Mouse (Mus musculus): ENCODE measurements at regions not wholly inside any gene's neighbourhood (a gene's known extent, or its start where the extent isn't known, plus 50 kb on each side); places are given as distances from the start of the nearest gene placed in this dataset.

DNA sequence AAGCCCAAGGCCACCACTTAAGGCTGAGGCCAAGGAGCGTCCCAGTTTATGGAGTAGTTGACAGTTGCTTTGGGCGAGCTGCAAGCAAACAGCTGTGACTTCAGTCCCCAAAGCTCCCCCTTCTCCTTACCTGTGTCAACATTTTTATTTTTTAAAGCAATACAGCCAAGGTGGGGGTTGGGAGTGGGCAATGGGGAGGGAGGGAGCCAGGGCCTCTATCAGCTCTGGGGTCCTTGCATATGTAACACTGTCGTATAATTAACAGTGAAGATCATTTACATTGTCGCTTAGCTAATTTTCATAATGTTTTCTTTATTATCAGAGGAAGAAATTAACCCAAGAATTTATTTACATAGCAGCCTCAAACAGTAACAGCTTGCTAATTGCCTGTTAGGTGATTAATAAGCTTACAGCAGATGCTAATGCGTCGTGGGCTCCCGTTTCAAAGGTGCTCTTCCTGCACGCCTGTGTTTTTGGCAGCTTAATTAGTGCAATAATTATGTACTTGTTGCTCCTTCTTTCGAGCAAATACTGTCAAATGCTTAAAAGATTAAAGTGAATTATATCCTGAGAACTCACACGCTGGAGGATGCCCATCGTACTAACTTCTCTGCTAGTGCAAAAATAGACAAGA is 227.4 kb upstream of the Tle3 start:
- no peak for DNase-seq

DNA sequence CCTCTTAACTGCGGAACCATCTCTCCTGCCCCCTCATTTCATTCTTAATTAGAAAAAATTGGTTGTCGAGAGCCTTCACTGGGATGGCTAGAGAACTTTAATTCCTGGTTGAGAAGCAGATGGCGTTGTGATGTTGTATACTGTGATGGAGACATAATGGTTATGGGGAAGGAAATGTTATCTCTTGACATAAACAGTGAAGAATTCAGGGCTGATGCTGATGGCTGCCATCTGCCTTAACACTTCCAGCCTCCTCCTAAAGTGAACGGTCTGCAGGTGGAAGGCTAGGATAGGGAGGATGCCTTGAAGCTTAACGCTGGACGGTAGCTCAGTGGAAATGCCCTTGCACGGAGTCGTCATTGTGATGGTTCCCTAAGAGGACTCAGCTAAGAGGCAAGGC is 226.4 kb upstream of the Tle3 start:
- DNase-seq, result no peak

GRCm38 (mm10) chr9:61151201-61151600 is 221.0 kb upstream of the Tle3 start:
- DNase-seq, result no peak

DNA sequence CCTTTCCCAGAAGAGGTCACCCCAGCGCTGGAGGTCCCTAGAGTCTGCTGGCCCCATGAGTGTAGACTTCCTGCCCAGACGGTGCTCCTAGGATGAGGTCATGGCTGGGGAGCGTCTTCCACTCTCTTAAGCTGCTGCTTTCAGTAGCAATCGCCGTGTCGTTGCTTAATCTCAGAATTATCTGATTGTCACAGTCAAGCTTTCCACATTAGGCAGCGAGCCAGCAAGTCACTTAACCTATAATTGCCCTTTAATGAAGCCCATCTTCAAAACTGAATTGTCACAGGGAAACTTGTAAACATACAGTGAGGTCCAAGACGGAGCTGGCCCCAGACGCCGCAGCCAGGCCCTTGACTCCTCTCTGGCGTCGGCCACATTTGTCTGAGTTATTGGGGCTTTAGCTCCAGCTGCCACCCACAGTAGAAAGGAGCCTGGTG is 220.2 kb upstream of the Tle3 start:
- DNase-seq, result no peak

- DNase-seq, result no peak
Measured at GRCm38 (mm10) chr9:61154721-61155120, 217.4 kb upstream of the Tle3 start.

DNA sequence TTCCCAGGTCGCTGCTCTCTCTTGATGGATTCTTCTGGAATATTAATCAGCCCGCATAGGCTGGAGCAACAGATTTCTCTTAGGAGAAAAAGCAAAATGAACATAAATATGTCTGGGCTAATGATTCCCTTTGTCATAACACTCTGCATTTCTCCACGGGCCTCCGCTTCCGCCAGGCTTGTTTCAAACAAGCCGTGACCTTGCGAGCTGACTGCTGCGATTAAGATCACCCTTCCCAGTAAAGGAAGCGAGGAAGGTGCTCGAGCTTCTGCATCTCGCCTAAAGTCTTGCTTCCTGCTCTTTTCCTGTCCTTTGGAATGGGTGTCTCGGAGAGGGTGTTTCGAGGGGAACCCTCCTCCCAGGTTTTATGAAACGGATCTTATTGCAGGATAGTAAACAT is 216.3 kb upstream of the Tle3 start:
- no peak for DNase-seq

DNA sequence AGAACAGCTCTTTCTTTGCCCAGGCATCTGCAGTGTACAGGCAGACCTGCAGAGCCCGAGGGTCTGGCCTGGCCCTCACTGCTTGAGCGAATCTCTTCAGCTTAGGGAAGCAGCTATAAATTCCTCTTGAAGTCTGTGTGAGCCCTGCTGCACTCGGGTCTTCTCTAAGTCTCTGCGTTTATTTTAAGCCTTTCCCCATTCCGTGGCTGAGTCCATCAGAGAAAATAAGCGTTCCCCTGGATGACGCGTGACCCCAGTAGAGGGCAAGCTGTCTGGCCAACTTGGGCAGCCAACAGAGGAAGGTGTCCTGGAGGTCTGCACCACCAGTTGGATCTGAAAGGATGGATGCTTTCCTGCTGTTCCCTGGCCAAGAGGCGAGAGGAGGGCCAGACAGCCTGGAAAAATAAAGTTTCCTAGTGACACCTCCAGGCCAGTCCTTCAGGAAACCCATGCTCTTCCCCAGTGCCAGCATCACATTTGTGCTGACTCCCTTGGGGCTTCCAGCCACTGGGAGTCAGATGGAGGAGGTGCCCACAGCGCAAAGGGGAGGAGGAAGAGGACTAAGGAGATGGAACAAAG is 213.9 kb upstream of the Tle3 start:
- no peak for DNase-seq

GRCm38 (mm10) chr9:61159159-61159558 is 213.0 kb upstream of the Tle3 start:
- DNase-seq, result no peak

DNA sequence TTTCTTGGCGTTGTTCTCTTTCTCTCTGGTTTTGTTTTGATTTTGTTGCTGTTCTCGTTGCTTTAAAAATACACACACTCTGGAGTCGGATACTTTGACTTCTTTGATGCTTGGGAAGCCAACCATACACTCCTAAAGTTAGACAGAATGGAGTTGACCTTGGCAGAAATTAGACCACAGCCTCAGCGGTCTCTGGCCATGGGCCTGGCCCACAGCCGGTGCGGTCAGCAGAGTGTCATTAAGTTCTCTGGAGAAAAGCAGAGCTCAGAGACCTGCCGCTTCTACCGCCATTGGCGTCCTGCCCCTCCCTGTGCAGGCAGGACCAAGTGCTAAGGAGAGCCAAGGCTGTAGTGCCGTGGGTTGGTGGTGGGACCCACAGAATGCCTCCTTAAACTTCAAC is 212.6 kb upstream of the Tle3 start:
- DNase-seq, result no peak

DNA sequence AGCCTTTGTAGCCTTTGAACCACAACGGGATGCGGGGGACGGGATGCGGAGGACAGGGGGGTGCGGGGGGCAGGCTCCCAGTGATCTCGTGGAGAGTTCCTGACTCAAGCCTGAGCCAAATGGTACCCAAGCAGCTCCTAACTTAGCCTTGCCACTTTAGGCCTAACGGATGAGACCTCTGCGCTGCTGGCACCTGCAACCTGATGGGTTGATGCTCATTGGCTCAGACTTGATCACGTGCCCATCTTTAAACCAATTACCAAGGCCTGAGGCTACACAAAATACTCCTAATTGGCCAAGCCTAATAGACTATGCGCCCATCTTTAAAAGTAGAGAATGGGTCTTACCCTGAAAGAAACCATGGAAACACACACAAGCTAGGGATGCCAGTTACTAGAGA is 209.3 kb upstream of the Tle3 start:
- no peak for DNase-seq

- DNase-seq, result no peak
Measured at GRCm38 (mm10) chr9:61163671-61164288, 208.4 kb upstream of the Tle3 start.

GRCm38 (mm10) chr9:61164501-61165251 is 207.5 kb upstream of the Tle3 start:
- DNase-seq, result no peak

- no peak for DNase-seq
Measured at GRCm38 (mm10) chr9:61166115-61166514, 206.1 kb upstream of the Tle3 start.

DNA sequence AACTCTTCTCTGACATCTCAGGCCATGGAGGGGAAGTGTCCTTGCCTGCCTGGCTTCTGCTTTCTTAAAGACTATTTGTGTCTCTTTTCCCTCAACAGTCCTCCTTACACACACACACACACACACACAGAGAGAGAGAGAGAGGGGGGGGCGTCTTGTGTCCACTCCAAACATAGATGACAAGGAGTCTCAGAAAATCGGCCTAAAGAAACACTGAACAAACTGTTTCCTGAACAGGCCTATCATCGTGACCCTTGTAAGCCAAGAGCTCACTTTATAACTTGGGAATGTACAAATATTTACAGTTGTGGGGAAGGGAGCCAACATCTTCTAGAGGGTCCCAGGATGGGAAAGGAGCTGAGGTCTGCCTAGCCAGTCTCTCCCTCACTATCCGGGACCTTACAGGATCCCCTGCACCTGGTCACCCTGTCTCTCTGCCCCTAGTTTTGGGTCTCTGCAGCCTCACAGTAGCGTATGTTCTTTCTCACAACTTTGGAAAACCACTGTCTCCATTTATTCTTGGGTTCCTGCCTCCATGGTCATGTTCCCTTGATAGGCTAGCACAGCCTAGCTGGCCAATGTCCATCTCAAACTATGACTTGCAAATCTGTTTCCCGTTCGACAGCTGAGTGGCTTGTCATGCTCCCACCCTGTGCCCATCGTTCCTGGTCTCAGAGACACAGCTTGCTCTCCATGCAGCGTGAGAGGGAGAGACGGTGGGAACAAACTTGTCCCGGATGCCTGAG is 204.9 kb upstream of the Tle3 start:
- no peak for DNase-seq

DNA sequence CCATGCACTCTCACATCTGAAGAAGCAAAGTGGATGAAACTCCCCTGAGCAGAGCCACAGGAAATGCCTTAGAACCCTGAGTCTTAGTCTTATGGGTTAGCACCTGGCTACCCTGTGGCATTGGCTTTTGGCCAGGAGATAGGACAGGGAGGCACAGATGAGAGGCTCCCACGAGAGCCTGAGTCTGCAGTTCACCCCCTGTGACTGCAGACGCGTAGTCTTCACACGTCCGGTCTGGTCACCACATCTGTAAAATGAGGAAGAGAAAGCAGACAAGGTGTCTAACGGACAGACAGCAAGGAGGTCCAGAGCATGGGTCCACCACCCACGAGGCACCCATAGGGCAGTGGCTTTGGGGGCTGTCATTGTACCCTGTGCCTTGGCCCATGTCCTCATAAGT is 203.2 kb upstream of the Tle3 start:
- DNase-seq, result no peak

DNA sequence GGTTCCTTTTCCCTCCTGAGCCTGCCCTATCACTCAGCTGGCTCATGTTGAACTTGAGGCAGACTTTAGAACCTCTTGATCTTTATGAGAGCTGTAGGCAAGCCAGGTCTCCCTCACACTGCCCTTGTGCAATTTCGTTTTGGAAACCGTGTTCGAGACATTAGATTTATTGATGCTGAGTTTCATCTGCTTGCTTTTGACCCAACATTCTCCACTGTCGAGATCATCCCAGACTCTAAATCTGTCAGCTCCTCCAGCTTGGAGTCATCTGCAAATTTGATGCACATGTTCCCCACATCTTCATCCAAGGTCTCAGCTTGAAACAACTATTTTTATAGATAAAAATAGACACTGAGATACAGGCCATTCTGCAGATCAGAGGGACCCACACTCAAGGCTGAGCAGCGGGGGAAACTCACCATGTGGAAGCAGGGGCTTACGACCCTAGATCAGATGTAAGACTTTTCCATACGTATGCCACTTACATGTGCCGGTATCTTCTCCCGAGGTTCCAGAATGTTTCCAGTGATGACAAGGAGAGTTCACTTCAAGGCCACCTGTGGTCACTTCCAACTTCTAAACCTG is 202.6 kb upstream of the Tle3 start:
- no peak for DNase-seq

DNA sequence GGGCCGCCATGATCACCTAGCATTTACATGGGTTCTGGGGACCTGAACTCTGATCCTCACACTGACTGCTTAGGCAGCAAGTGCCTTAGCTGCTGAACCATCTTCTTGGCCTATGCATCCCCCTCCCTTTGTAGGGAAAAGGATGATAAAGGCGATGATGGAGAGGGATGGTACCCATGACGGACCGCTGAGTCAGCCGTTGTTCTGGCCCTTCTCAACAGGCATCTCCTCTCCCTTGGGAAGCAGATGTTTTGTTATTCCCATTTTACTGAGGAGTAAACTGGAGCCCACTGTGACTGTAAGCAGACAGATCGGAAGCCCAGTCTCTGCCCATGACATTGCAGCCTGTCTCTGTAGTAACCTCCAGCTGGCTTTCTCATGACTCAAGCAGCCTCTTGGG is 201.2 kb upstream of the Tle3 start:
- DNase-seq, result no peak

DNA sequence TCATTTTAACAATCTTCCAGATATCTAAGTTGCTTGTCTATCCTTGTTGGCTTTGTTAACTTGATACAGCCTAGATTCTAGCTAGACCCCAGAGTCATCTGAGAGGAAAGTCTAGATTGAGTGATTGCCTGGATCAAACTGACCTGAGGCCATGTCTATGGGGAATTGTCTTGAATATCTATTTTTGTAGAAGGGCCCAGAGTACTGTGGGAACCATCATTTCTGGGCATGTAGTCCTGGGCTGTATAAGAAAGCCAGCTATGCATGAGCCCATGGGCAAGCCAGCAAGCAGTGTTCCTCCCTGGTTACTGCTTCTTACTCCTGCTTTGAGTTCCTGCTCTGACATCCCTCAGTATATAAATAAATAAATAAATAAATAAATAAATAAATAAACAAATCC is 199.7 kb upstream of the Tle3 start:
- no peak for DNase-seq

DNA sequence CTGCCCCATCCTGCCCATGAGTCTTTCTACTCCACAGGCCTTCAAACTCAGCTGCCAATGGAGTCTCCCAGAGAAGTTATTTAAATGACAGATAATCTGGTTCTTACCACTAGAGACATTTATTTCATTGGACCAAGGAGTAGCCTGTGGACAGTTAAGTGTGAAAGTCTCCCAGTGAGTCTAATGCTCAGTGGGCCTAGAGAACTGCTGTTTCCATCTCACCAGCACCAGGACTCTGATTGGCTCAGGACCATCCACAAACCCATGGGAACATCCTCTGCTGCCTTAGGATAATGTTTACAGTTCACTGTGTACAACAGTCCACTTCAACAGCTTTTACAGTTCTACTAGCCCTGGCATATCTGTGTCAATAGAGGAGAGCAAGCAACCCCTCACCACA is 198.6 kb upstream of the Tle3 start:
- DNase-seq, result no peak

GRCm38 (mm10) chr9:61175381-61175780 is 196.8 kb upstream of the Tle3 start:
- no peak for DNase-seq

- DNase-seq, result no peak
Measured at GRCm38 (mm10) chr9:61176856-61177255, 195.3 kb upstream of the Tle3 start.

DNA sequence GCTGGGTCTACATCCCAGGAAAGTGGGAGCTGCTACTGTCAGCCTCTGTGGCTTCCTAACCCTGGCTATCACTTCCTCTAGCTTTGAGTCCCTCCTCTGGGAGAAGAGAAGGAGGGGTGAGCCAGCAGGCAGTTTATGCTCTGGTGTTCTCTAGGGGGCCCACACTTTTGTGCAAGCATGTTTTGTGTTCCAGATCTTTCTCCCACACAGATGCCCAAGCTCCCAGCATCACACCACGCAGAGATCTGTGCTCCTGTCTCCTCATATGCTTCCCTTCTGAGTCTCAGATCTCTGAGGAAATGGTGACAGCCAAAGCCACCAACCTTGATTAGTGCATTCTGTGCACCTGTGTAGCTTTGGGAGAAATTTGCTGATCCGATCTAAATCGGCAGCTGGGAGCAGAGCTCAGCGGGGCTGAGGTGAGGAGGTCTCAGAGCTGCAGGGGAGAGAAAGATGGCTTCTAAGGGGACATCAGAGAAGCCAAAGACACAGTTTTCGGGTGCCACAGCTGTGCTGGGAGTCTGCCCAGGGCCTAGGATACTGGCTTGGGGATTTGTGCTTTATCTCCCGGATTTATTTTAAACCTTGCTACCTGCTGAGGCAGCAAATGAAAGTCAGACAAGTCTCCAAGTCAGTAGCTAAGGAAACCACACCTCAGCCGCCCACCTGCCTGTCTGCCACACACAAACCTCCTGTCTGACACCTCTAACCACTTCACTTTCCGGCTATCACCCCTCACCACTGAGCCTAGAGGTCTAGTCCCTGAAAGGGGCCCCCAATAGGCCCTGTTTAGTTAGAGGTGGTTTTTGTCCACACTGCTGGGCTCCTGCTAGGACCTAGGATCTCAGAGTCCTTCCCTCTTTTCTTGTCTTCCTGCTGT is 185.4 kb upstream of the Tle3 start:
- DNase-seq, result peak; percentile 16
